Mouse (Mus musculus) stomach, embryonic 14.5 days (tissue): Measurements from ENCODE around the gene Apol6. TPM values are rescaled to one million over a fixed set of nuclear protein-coding genes. Genes with fewer than 3 reads are reported as not detected.

Experiments used
- ATAC-seq: fragments of 200-750 bp; cut with Nextera tagmentation; 2 replicates; pipeline ENCODE4 v1.8.0; 2017; ENCODE audit warnings: low read depth, moderate TSS enrichment; ENCODE audit not compliant: insufficient number of reproducible peaks, insufficient read depth, low FRiP score
- H3K27ac ChIP-seq: fragments of 300-500 bp; sonication (generic); 2 replicates; pipeline ENCODE4 v1.5.1; 2014; ENCODE audit warnings: mild to moderate bottlenecking, low read length, moderate library complexity, mixed read lengths
- H3K27me3 ChIP-seq: fragments of 300-500 bp; sonication (generic); 2 replicates; pipeline ENCODE4 v1.6.1; 2014; ENCODE audit warnings: low read length, control low read depth, mixed read lengths; ENCODE audit not compliant: control insufficient read depth, insufficient read depth
- H3K36me3 ChIP-seq: fragments of 300-500 bp; sonication (generic); 2 replicates; pipeline ENCODE4 v1.6.1; 2014; ENCODE audit warnings: mild to moderate bottlenecking, control low read depth, low read length, moderate library complexity, mixed read lengths; ENCODE audit not compliant: control insufficient read depth, insufficient read depth
- H3K4me1 ChIP-seq: fragments of 300-500 bp; sonication (generic); 2 replicates; pipeline ENCODE4 v1.6.1; 2014; ENCODE audit warnings: low read length, control low read depth, mixed read lengths; ENCODE audit not compliant: control insufficient read depth, insufficient read depth
- H3K4me2 ChIP-seq: fragments of 300-500 bp; sonication (generic); replicated peaks from 2 replicates; pipeline ENCODE4 v1.6.1; 2014; ENCODE audit warnings: low read depth, low read length, control low read depth
- H3K4me3 ChIP-seq: fragments of 300-500 bp; sonication (generic); 2 replicates; pipeline ENCODE4 v1.5.1; 2014; ENCODE audit warnings: low read depth, low read length, control low read depth
- H3K9ac ChIP-seq: fragments of 300-500 bp; sonication (generic); replicated peaks from 2 replicates; pipeline ENCODE4 v1.6.1; 2014; ENCODE audit warnings: low read depth, mild to moderate bottlenecking, control low read depth, low read length, moderate library complexity, mixed read lengths
- H3K9me3 ChIP-seq: fragments of 300-500 bp; sonication (generic); 2 replicates; pipeline ENCODE4 v1.6.1; 2016; ENCODE audit warnings: low read depth, low read length, control low read depth; ENCODE audit not compliant: control insufficient read depth
- WGBS: fragments of 180-500 bp; shearing (Covaris S2); extraction: QIAGEN DNeasy Blood & Tissue Kit; methylation state at CpG from one replicate; pipeline ENCODE4 v1.1.7; 2014; 5-methylcytosine and 5-hydroxymethylcytosine counted together
- polyA plus RNA-seq: library from polyadenylated mRNA; unstranded; fragments of >200 nt; fragmentation: Nextera tagmentation; extraction: Ambion mirVana; gene quantifications from 2 replicates; pipeline ENCODE4 v1.2.1, GENCODE M21; 2014

Apol6 gene
- polyA plus RNA-seq, 1 experiment from 2014 or later, result 0.12 TPM

GRCm38 (mm10) chr15:77079256-77079822, 34.8 kb downstream of the Apol6 start:
- H3K9me3 ChIP-seq, result no peaks in the 10 kb centered on the region
- no peak overlapping the region for H3K27ac ChIP-seq
- no peak overlapping the region for H3K9ac ChIP-seq
- WGBS, result 86% methylated on average over 14 of the region's 14 CpGs
- no peaks in the 10 kb centered on the region for H3K27me3 ChIP-seq
- H3K4me2 ChIP-seq, result no peak overlapping the region
- no peak for ATAC-seq
- H3K4me1 ChIP-seq, result no peaks in the 10 kb centered on the region
- no peak overlapping the region for H3K4me3 ChIP-seq
- H3K36me3 ChIP-seq, result peaks cover 41% of the 10 kb centered on the region

GRCm38 (mm10) chr15:77079890-77080361, 35.4 kb downstream of the Apol6 start:
- WGBS, result 80% methylated on average over 11 of the region's 11 CpGs
- no peak for ATAC-seq
- no peak overlapping the region for H3K4me3 ChIP-seq
- H3K36me3 ChIP-seq, result peaks cover 47% of the 10 kb centered on the region
- no peaks in the 10 kb centered on the region for H3K27me3 ChIP-seq
- no peak overlapping the region for H3K27ac ChIP-seq
- no peak overlapping the region for H3K9ac ChIP-seq
- no peak overlapping the region for H3K4me2 ChIP-seq
- H3K9me3 ChIP-seq, result no peaks in the 10 kb centered on the region
- no peaks in the 10 kb centered on the region for H3K4me1 ChIP-seq

GRCm38 (mm10) chr15:77080684-77081254, 36.2 kb downstream of the Apol6 start:
- no peak for ATAC-seq
- H3K9me3 ChIP-seq, result no peaks in the 10 kb centered on the region
- WGBS, result 78% methylated on average over 14 of the region's 14 CpGs
- no peak overlapping the region for H3K4me3 ChIP-seq
- H3K4me1 ChIP-seq, result no peaks in the 10 kb centered on the region
- no peak overlapping the region for H3K9ac ChIP-seq
- H3K36me3 ChIP-seq, result peaks cover 55% of the 10 kb centered on the region
- no peak overlapping the region for H3K27ac ChIP-seq
- H3K4me2 ChIP-seq, result no peak overlapping the region
- H3K27me3 ChIP-seq, result no peaks in the 10 kb centered on the region

GRCm38 (mm10) chr15:77081454-77081853, 36.9 kb downstream of the Apol6 start:
- Histone ChIP-seq H3K4me3 (no peak overlapping the region), H3K36me3 (peaks cover 58% of the 10 kb centered on the region), H3K4me1 (no peaks in the 10 kb centered on the region), H3K9me3 (no peaks in the 10 kb centered on the region), H3K27me3 (no peaks in the 10 kb centered on the region), H3K27ac (no peak overlapping the region), H3K4me2 (no peak overlapping the region), H3K9ac (no peak overlapping the region)
- no peak for ATAC-seq
- 83% methylated on average over 5 of the region's 5 CpGs for WGBS

- H3K4me1 ChIP-seq, result no peaks in the 10 kb centered on the region
- no peak overlapping the region for H3K4me3 ChIP-seq
- no peaks in the 10 kb centered on the region for H3K27me3 ChIP-seq
- no peak overlapping the region for H3K27ac ChIP-seq
- no peaks in the 10 kb centered on the region for H3K9me3 ChIP-seq
- H3K36me3 ChIP-seq, result peaks cover 49% of the 10 kb centered on the region
- no peak overlapping the region for H3K9ac ChIP-seq
- no peak overlapping the region for H3K4me2 ChIP-seq
- ATAC-seq, result no peak
- 92% methylated on average over 7 of the region's 7 CpGs for WGBS
Measured at GRCm38 (mm10) chr15:77085818-77086217, 41.3 kb downstream of the Apol6 start.

- no peak for ATAC-seq
- Histone ChIP-seq H3K4me1 (no peaks in the 10 kb centered on the region), H3K9me3 (no peaks in the 10 kb centered on the region), H3K4me3 (no peak overlapping the region), H3K36me3 (peaks cover 52% of the 10 kb centered on the region), H3K4me2 (no peak overlapping the region), H3K27ac (no peak overlapping the region), H3K9ac (no peak overlapping the region), H3K27me3 (no peaks in the 10 kb centered on the region)
- WGBS, result 94% methylated on average over 1 of the region's 1 CpGs
Measured at GRCm38 (mm10) chr15:77086488-77086887, 42.0 kb downstream of the Apol6 start.

GRCm38 (mm10) chr15:77089249-77089648, 44.7 kb downstream of the Apol6 start:
- no peak for ATAC-seq
- H3K9me3 ChIP-seq, result no peaks in the 10 kb centered on the region
- H3K9ac ChIP-seq, result no peak overlapping the region
- no peak overlapping the region for H3K4me3 ChIP-seq
- peaks cover 44% of the 10 kb centered on the region for H3K36me3 ChIP-seq
- no peak overlapping the region for H3K27ac ChIP-seq
- 73% methylated on average over 11 of the region's 11 CpGs for WGBS
- H3K4me2 ChIP-seq, result no peak overlapping the region
- no peaks in the 10 kb centered on the region for H3K27me3 ChIP-seq
- no peaks in the 10 kb centered on the region for H3K4me1 ChIP-seq

GRCm38 (mm10) chr15:77090531-77090930, 46.0 kb downstream of the Apol6 start:
- no peaks in the 10 kb centered on the region for H3K9me3 ChIP-seq
- no peak overlapping the region for H3K9ac ChIP-seq
- 75% methylated on average over 5 of the region's 5 CpGs for WGBS
- H3K4me1 ChIP-seq, result no peaks in the 10 kb centered on the region
- H3K4me3 ChIP-seq, result no peak overlapping the region
- H3K27me3 ChIP-seq, result no peaks in the 10 kb centered on the region
- H3K27ac ChIP-seq, result no peak overlapping the region
- H3K4me2 ChIP-seq, result no peak overlapping the region
- peaks cover 31% of the 10 kb centered on the region for H3K36me3 ChIP-seq
- ATAC-seq, result no peak

- WGBS, result 74% methylated on average over 4 of the region's 4 CpGs
- H3K9ac ChIP-seq, result no peak overlapping the region
- H3K27ac ChIP-seq, result no peak overlapping the region
- no peaks in the 10 kb centered on the region for H3K4me1 ChIP-seq
- peaks cover 33% of the 10 kb centered on the region for H3K36me3 ChIP-seq
- no peak overlapping the region for H3K4me2 ChIP-seq
- H3K4me3 ChIP-seq, result no peak overlapping the region
- ATAC-seq, result no peak
- no peaks in the 10 kb centered on the region for H3K9me3 ChIP-seq
- no peaks in the 10 kb centered on the region for H3K27me3 ChIP-seq
Measured at GRCm38 (mm10) chr15:77091394-77091793, 46.9 kb downstream of the Apol6 start.
